ENCODE assay signal across 10 mouse cellular contexts in genomic region chr10:11344536-11345468, GRCm38 (mm10). TPM values are rescaled to one million over a fixed set of nuclear protein-coding genes. Genes with fewer than 3 reads are reported as not detected.
A peak's percentile ranks its signal among the peaks of the same experiment; 100 is the strongest.
DNase-seq lines count a peak whose midpoint lies in the region; ATAC-seq and TF ChIP-seq lines count a peak whose summit lies in the region.
"Had no signal": no experiment of that assay in that cellular context is flagged by ENCODE, and none has a peak within 500 bp of the region (broad histone marks: within the 10 kb centered on the region; RNA-seq: fewer than 3 reads in every experiment).

No protein-coding gene starts in this region.

- WGBS in hindbrain, embryonic 14.5 days = 82% methylated on average over 18 of the region's 18 CpGs
- WGBS in midbrain, postnatal 0 days = 77% methylated on average over 18 of the region's 18 CpGs

- H3K4me1 ChIP-seq in megakaryocyte, embryonic 14.5 days = peaks cover 28% of the 10 kb centered on the region
- no peaks in the 10 kb centered on the region; the same call in 1 of the 2 replicates for H3K4me1 ChIP-seq in hindbrain, embryonic 14.5 days (replicated peaks; ENCODE audit: control insufficient read depth, insufficient read depth, low read length)
- no peaks in the 10 kb centered on the region for H3K4me1 ChIP-seq in midbrain, postnatal 0 days (ENCODE audit: insufficient read depth, low read length)
- H3K4me1 ChIP-seq: forebrain, embryonic 12.5 days had no signal

- no peaks in the 10 kb centered on the region for H3K36me3 ChIP-seq in megakaryocyte, embryonic 14.5 days (replicated peaks; ENCODE audit: low read length)
- H3K36me3 ChIP-seq in hindbrain, embryonic 14.5 days (replicated peaks; ENCODE audit: control insufficient read depth, insufficient read depth) = no peaks in the 10 kb centered on the region
- no peaks in the 10 kb centered on the region for H3K36me3 ChIP-seq in midbrain, postnatal 0 days (ENCODE audit: insufficient read depth, low read length)
- H3K36me3 ChIP-seq: forebrain, embryonic 12.5 days had no signal

- no peak for ATAC-seq in megakaryocyte, adult 5-6 weeks (ENCODE audit: poor library complexity, severe bottlenecking)
- ATAC-seq in hindbrain, embryonic 14.5 days (ENCODE audit: low FRiP score) = no peak
- no peak for ATAC-seq in midbrain, postnatal 0 days (ENCODE audit: low FRiP score)

- H3K27me3 ChIP-seq in megakaryocyte, embryonic 14.5 days (replicated peaks) = no peaks in the 10 kb centered on the region
- no peaks in the 10 kb centered on the region for H3K27me3 ChIP-seq in hindbrain, embryonic 14.5 days (ENCODE audit: control insufficient read depth, insufficient read depth, low read length)
- no peaks in the 10 kb centered on the region for H3K27me3 ChIP-seq in midbrain, postnatal 0 days (ENCODE audit: insufficient read depth, low read length)
- H3K27me3 ChIP-seq: forebrain, embryonic 12.5 days had no signal

- no peaks in the 10 kb centered on the region for H3K9me3 ChIP-seq in megakaryocyte, embryonic 14.5 days
- H3K9me3 ChIP-seq in hindbrain, embryonic 14.5 days (ENCODE audit: control insufficient read depth, low read length) = no peaks in the 10 kb centered on the region
- no peaks in the 10 kb centered on the region for H3K9me3 ChIP-seq in midbrain, postnatal 0 days (ENCODE audit: low read length)
- H3K9me3 ChIP-seq: forebrain, embryonic 12.5 days had no signal

- TF ChIP-seq CTCF in midbrain, postnatal 0 days (IDR thresholded peaks at IDR 0.05) = peak; percentile 55

- H3K9ac ChIP-seq in hindbrain, embryonic 14.5 days = no peak overlapping the region
- H3K9ac ChIP-seq in midbrain, postnatal 0 days (replicated peaks; ENCODE audit: low read length, poor library complexity, severe bottlenecking) = no peak overlapping the region

- H3K27ac ChIP-seq in hindbrain, embryonic 14.5 days = no peak overlapping the region
- H3K27ac ChIP-seq in midbrain, postnatal 0 days (ENCODE audit: low read depth, low read length) = no peak overlapping the region

- H3K4me3 ChIP-seq in megakaryocyte, embryonic 14.5 days (replicated peaks) = peak overlapping the region; percentile 67
- no peak overlapping the region for H3K4me3 ChIP-seq in hindbrain, embryonic 14.5 days (replicated peaks; ENCODE audit: low read length)
- H3K4me3 ChIP-seq in midbrain, postnatal 0 days (ENCODE audit: low read depth, low read length) = no peak overlapping the region

- H3K4me2 ChIP-seq in hindbrain, embryonic 14.5 days (replicated peaks) = peak overlapping the region; percentile 81; the same call in 1 of the 2 replicates
- H3K4me2 ChIP-seq in midbrain, postnatal 0 days (ENCODE audit: low read depth, low read length, poor library complexity, severe bottlenecking) = no peak overlapping the region

- DNase-seq in cerebellum, adult 18-20 months = peak; percentile 12 to 35
- no peak for DNase-seq in cerebellum, postnatal 4 days (ENCODE audit: low spot score in 2 of 2)
- no peak for DNase-seq in hindbrain, embryonic 14.5 days (ENCODE audit: low spot score)
- no peak for DNase-seq in midbrain, postnatal 0 days (ENCODE audit: low spot score)
- DNase-seq in adrenal gland, postnatal 4 days (ENCODE audit: low spot score in 2 of 2) = no peak
- DNase-seq in thymus, postnatal 4 days = no peak
- DNase-seq: kidney, adult 8-10 months had no signal

RNA-seq across cellular contexts. Expression of gene Epm2a, which starts 1.6 kb away (rescaled TPM):
- 0.09 TPM in 1 of 2 replicates, not detected in the other for polyA plus RNA-seq in megakaryocyte, embryonic 14.5 days (2012; ENCODE audit: insufficient read depth, low replicate concordance)
- total RNA-seq in megakaryocyte, adult 5-6 weeks (2015) = 0.36 and 1.2 TPM in 2 replicates
- 0.81 and 1.1 TPM in 2 replicates for total RNA-seq in megakaryocyte, adult 5-6 weeks (2017)
- 2.0 and 2.3 TPM in 2 replicates for polyA plus RNA-seq in hindbrain, embryonic 14.5 days (2014; fragmentation: Nextera tagmentation; extraction: Ambion mirVana)
- total RNA-seq in midbrain, postnatal 0 days (2014; rRNA removed) = 38.1 and 41.9 TPM in 2 replicates
- 3.1 and 3.8 TPM in 2 replicates for polyA plus RNA-seq in midbrain, postnatal 0 days (2015; fragmentation: Nextera tagmentation; extraction: Ambion mirVana)
- total RNA-seq in adrenal gland, postnatal 4 days (2021) = 10 to 100 TPM; 14.5 to 16.6 TPM

Comparison
In these comparisons a context has a peak if more than half of its experiments do, and no peak if none do; other contexts are left out.
1. DNase-seq: peak in cerebellum, adult 18-20 months (2 of 2); none in cerebellum, postnatal 4 days (0 of 2), hindbrain, embryonic 14.5 days (single experiment), midbrain, postnatal 0 days (single experiment), adrenal gland, postnatal 4 days (0 of 2) and thymus, postnatal 4 days (single experiment).
2. RNA of gene Epm2a, which starts 1.6 kb away (total RNA-seq): 38.1 to 41.9 TPM in midbrain, postnatal 0 days and 14.5 to 16.6 TPM in adrenal gland, postnatal 4 days; 0.36 to 1.2 TPM in megakaryocyte, adult 5-6 weeks; every median in the first group is over 4 times any median in the second.